Mouse (Mus musculus): ENCODE results near the gene Cdan1. TPM values are rescaled to one million over a fixed set of nuclear protein-coding genes. Genes with fewer than 3 reads are reported as not detected.

Gene Cdan1
- polyA plus RNA-seq, 1 experiment = 51.4 TPM

DNA sequence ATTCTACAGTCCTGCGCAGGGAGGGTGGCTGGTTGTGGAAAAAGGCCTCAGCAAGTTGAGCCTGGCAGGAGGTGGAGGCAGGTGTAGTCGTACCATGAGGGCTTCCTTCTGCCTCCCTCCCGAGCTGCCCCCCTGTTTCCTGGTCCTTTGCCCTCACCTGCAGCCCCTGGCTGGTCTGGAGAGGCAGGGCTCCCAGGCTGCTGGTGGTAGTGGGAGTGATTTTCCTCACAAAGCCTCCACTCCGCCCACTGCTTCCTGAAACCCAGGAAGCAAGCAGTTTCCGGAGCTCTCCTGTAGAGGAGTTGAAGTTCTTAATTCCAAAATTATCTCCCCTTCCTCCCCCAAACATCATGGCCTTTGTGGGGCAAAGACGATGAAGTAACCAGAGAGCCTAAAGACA, 125.8 kb downstream of the Cdan1 start:
- no peak for TF ChIP-seq CTCF (IDR thresholded peaks at IDR 0.05; ENCODE audit: control insufficient read depth, insufficient read depth, insufficient replicate concordance, low read depth, low read length)
- no peak for TF ChIP-seq POLR2A (IDR thresholded peaks at IDR 0.05; ENCODE audit: control insufficient read depth, low read depth, low read length)
- no peaks in the 10 kb centered on the region for H3K27me3 ChIP-seq (ENCODE audit: control insufficient read depth, insufficient read depth, low read length)
- peaks cover 6% of the 10 kb centered on the region for H3K36me3 ChIP-seq (ENCODE audit: control insufficient read depth, insufficient read depth, low read length)
- no peak overlapping the region for H3K27ac ChIP-seq (ENCODE audit: control insufficient read depth, insufficient read depth, low read depth, low read length)
- H3K4me1 ChIP-seq (ENCODE audit: control insufficient read depth, insufficient read depth, low read length) = no peaks in the 10 kb centered on the region; the same call in 1 of the 2 replicates
- no peak overlapping the region for H3K4me3 ChIP-seq (ENCODE audit: control insufficient read depth, low read depth, low read length)

DNA sequence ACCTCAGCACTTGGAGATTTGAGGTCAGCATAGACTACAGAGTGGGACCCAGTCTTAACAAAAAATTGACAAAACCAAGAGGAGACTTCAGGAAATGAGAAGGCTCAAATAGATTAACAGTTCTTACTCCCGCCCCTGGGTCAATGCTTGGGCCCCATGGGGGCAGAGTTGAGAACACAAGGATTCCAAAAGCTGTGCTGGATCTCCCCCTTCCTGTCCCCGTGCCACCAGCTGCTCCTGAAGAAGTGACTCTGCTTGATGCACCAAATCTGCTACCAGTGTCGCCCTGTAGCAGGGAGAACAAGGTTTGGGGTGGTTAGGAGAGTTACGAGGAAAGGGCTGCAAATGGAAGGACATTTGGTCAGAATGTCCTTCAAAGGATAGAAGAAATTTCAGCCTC, 126.3 kb downstream of the Cdan1 start:
- TF ChIP-seq CTCF (IDR thresholded peaks at IDR 0.05; ENCODE audit: control insufficient read depth, insufficient read depth, insufficient replicate concordance, low read depth, low read length) = no peak
- TF ChIP-seq POLR2A (IDR thresholded peaks at IDR 0.05; ENCODE audit: control insufficient read depth, low read depth, low read length) = no peak
- Histone ChIP-seq H3K4me3 (ENCODE audit: control insufficient read depth, low read depth, low read length) (no peak overlapping the region), H3K27ac (ENCODE audit: control insufficient read depth, insufficient read depth, low read depth, low read length) (no peak overlapping the region), H3K27me3 (ENCODE audit: control insufficient read depth, insufficient read depth, low read length) (no peaks in the 10 kb centered on the region), H3K36me3 (ENCODE audit: control insufficient read depth, insufficient read depth, low read length) (peaks cover 8% of the 10 kb centered on the region), H3K4me1 (ENCODE audit: control insufficient read depth, insufficient read depth, low read length) (no peaks in the 10 kb centered on the region; the same call in 1 of the 2 replicates)

DNA sequence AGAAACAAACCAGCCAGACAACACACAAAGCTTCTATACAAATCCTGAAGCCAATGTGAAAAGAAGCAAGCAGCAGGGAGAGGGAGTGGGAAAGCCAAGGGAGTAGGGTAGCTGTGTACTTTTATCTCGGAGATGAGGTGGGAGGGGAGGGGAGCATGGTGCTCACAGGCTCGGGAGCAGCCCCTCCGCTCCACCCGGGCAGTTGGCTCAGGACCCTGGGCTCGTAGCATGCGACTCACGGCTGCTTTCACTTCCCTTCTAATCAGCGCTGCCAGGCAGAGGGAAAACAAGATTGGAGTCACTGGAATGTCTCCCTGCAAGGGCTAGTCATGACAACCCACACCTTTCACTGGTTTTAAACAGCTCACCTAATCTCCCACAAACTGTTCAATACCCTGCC, 127.4 kb downstream of the Cdan1 start:
- no peaks in the 10 kb centered on the region for H3K4me1 ChIP-seq (ENCODE audit: control insufficient read depth, insufficient read depth, low read length)
- TF ChIP-seq CTCF (IDR thresholded peaks at IDR 0.05; ENCODE audit: control insufficient read depth, insufficient read depth, insufficient replicate concordance, low read depth, low read length) (no peak), POLR2A (IDR thresholded peaks at IDR 0.05; ENCODE audit: control insufficient read depth, low read depth, low read length) (no peak)
- H3K36me3 ChIP-seq (ENCODE audit: control insufficient read depth, insufficient read depth, low read length) = peaks cover 8% of the 10 kb centered on the region
- no peaks in the 10 kb centered on the region for H3K27me3 ChIP-seq (ENCODE audit: control insufficient read depth, insufficient read depth, low read length)
- H3K27ac ChIP-seq (ENCODE audit: control insufficient read depth, insufficient read depth, low read depth, low read length) = no peak overlapping the region
- H3K4me3 ChIP-seq (ENCODE audit: control insufficient read depth, low read depth, low read length) = no peak overlapping the region

DNA sequence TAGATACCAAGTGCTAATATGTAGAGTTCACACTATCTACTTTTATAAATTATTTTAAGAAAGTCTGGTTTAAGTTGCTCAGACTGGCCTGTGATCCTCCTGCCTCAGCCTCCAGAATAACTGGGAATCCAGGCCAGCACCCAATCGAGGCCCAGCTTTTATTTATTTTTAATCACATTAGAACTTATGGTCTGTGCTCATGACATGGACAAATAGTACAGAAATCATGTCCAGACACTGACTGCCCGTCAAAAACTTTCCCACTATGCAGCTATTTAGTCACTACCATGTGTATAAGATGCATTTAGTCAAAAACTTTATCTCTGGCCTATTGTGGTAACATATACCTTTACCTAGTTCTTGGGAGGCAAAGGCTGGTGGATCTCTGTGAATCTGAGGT, 128.0 kb downstream of the Cdan1 start:
- Histone ChIP-seq H3K27me3 (ENCODE audit: control insufficient read depth, insufficient read depth, low read length) (no peaks in the 10 kb centered on the region), H3K36me3 (ENCODE audit: control insufficient read depth, insufficient read depth, low read length) (peaks cover 8% of the 10 kb centered on the region), H3K4me1 (ENCODE audit: control insufficient read depth, insufficient read depth, low read length) (no peaks in the 10 kb centered on the region), H3K4me3 (ENCODE audit: control insufficient read depth, low read depth, low read length) (no peak overlapping the region), H3K27ac (ENCODE audit: control insufficient read depth, insufficient read depth, low read depth, low read length) (no peak overlapping the region)
- TF ChIP-seq POLR2A (IDR thresholded peaks at IDR 0.05; ENCODE audit: control insufficient read depth, low read depth, low read length) (no peak), CTCF (IDR thresholded peaks at IDR 0.05; ENCODE audit: control insufficient read depth, insufficient read depth, insufficient replicate concordance, low read depth, low read length) (no peak)

- no peak for TF ChIP-seq CTCF (IDR thresholded peaks at IDR 0.05; ENCODE audit: control insufficient read depth, insufficient read depth, insufficient replicate concordance, low read depth, low read length)
- TF ChIP-seq POLR2A (IDR thresholded peaks at IDR 0.05; ENCODE audit: control insufficient read depth, low read depth, low read length) = no peak
- Histone ChIP-seq H3K36me3 (ENCODE audit: control insufficient read depth, insufficient read depth, low read length) (peaks cover 8% of the 10 kb centered on the region), H3K27ac (ENCODE audit: control insufficient read depth, insufficient read depth, low read depth, low read length) (no peak overlapping the region), H3K27me3 (ENCODE audit: control insufficient read depth, insufficient read depth, low read length) (no peaks in the 10 kb centered on the region), H3K4me1 (ENCODE audit: control insufficient read depth, insufficient read depth, low read length) (no peaks in the 10 kb centered on the region), H3K4me3 (ENCODE audit: control insufficient read depth, low read depth, low read length) (no peak overlapping the region)
Measured at GRCm38 (mm10) chr2:120720821-120721220, 129.1 kb downstream of the Cdan1 start.

GRCm38 (mm10) chr2:120718496-120718895, 131.4 kb downstream of the Cdan1 start:
- Histone ChIP-seq H3K27ac (ENCODE audit: control insufficient read depth, insufficient read depth, low read depth, low read length) (peak overlapping the region; percentile 73), H3K4me3 (ENCODE audit: control insufficient read depth, low read depth, low read length) (no peak overlapping the region), H3K36me3 (ENCODE audit: control insufficient read depth, insufficient read depth, low read length) (peaks cover 6% of the 10 kb centered on the region)

GRCm38 (mm10) chr2:120713441-120713840, 136.5 kb downstream of the Cdan1 start:
- no peak for TF ChIP-seq CTCF (IDR thresholded peaks at IDR 0.05; ENCODE audit: control insufficient read depth, insufficient read depth, insufficient replicate concordance, low read depth, low read length)
- TF ChIP-seq POLR2A (IDR thresholded peaks at IDR 0.05; ENCODE audit: control insufficient read depth, low read depth, low read length) = no peak
- Histone ChIP-seq H3K27ac (ENCODE audit: control insufficient read depth, insufficient read depth, low read depth, low read length) (no peak overlapping the region), H3K36me3 (ENCODE audit: control insufficient read depth, insufficient read depth, low read length) (no peaks in the 10 kb centered on the region; the same call in none of the 2 replicates), H3K4me3 (ENCODE audit: control insufficient read depth, low read depth, low read length) (no peak overlapping the region), H3K4me1 (ENCODE audit: control insufficient read depth, insufficient read depth, low read length) (no peaks in the 10 kb centered on the region; the same call in 1 of the 2 replicates), H3K27me3 (ENCODE audit: control insufficient read depth, insufficient read depth, low read length) (no peaks in the 10 kb centered on the region)

More at GRCm38 (mm10) chr2:120718496-120718895, 131.4 kb downstream of the Cdan1 start:
- no peaks in the 10 kb centered on the region for H3K4me1 ChIP-seq (ENCODE audit: control insufficient read depth, insufficient read depth, low read length)
- no peak for TF ChIP-seq POLR2A (IDR thresholded peaks at IDR 0.05; ENCODE audit: control insufficient read depth, low read depth, low read length)
- TF ChIP-seq CTCF (IDR thresholded peaks at IDR 0.05; ENCODE audit: control insufficient read depth, insufficient read depth, insufficient replicate concordance, low read depth, low read length) = no peak
- H3K27me3 ChIP-seq (ENCODE audit: control insufficient read depth, insufficient read depth, low read length) = no peaks in the 10 kb centered on the region

DNA sequence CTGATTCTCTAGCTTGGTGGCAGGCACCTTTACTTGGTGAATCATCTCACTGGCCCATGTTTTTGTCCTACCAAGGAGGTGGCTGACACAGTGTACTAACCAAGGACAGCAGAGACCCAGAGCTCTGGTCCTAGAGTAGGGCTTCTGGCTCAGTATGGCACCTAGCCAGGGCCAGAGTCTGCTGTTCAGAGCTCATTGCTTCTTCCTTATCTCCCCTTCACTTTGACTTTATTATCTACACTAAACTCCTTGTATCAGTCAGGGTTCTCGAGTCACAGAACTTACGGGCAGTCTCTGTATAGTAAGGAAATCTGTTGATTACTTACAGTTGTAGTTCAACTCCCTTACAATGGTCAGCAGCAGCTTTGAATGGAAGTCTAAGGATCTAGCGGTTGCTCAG, 139.0 kb downstream of the Cdan1 start:
- Histone ChIP-seq H3K27ac (ENCODE audit: control insufficient read depth, insufficient read depth, low read depth, low read length) (no peak overlapping the region), H3K4me3 (ENCODE audit: control insufficient read depth, low read depth, low read length) (no peak overlapping the region), H3K4me1 (ENCODE audit: control insufficient read depth, insufficient read depth, low read length) (no peaks in the 10 kb centered on the region; the same call in 1 of the 2 replicates), H3K36me3 (ENCODE audit: control insufficient read depth, insufficient read depth, low read length) (no peaks in the 10 kb centered on the region; the same call in 1 of the 2 replicates), H3K27me3 (ENCODE audit: control insufficient read depth, insufficient read depth, low read length) (no peaks in the 10 kb centered on the region)
- TF ChIP-seq CTCF (IDR thresholded peaks at IDR 0.05; ENCODE audit: control insufficient read depth, insufficient read depth, insufficient replicate concordance, low read depth, low read length) = no peak
- TF ChIP-seq POLR2A (IDR thresholded peaks at IDR 0.05; ENCODE audit: control insufficient read depth, low read depth, low read length) = no peak
